Mouse (Mus musculus): ENCODE measurements around the gene Ptcd2. TPM values are rescaled to one million over a fixed set of nuclear protein-coding genes. Genes with fewer than 3 reads are reported as not detected.

The Ptcd2 gene
- polyA plus RNA-seq, 2 experiments, result 13.3 to 28.4 TPM

- no peak overlapping the region for H3K4me3 ChIP-seq (ENCODE audit: insufficient read depth in 1 of 2, low read depth in 2 of 2, low read length in 2 of 2)
- no peaks in the 10 kb centered on the region for H3K4me1 ChIP-seq (replicated peaks; ENCODE audit: control insufficient read depth in 2 of 2, insufficient read depth in 2 of 2, low read length in 1 of 2)
- H3K4me2 ChIP-seq (ENCODE audit: low read depth), result no peak overlapping the region
- H3K36me3 ChIP-seq (replicated peaks; ENCODE audit: control insufficient read depth, insufficient read depth, low read depth), result no peaks in the 10 kb centered on the region; the same call in 1 of the 2 replicates
- DNase-seq (ENCODE audit: low read depth in 3 of 3, low spot score in 3 of 3) (no peak), ATAC-seq (ENCODE audit: insufficient read depth) (no peak)
- no peaks in the 10 kb centered on the region for H3K27me3 ChIP-seq (ENCODE audit: control insufficient read depth, insufficient read depth, low read length)
- no peak overlapping the region for H3K9ac ChIP-seq (replicated peaks)
- TF ChIP-seq CTCF (IDR thresholded peaks at IDR 0.05; ENCODE audit: low read depth) (no peak), EP300 (IDR thresholded peaks at IDR 0.05; ENCODE audit: low read depth) (no peak)
- no peak overlapping the region for H3K27ac ChIP-seq
- no peaks in the 10 kb centered on the region for H3K9me3 ChIP-seq (ENCODE audit: control insufficient read depth, low read length)
- WGBS (ENCODE audit: insufficient replicate concordance), result 69% methylated on average over 6 of the region's 6 CpGs
These were observed 32.5 kb upstream of the Ptcd2 start for GRCm38 (mm10) chr13:99377055-99377454.

GRCm38 (mm10) chr13:99375550-99375949 lies 31.0 kb upstream of the Ptcd2 start:
- no peak overlapping the region for H3K4me2 ChIP-seq (ENCODE audit: low read depth)
- TF ChIP-seq CTCF (IDR thresholded peaks at IDR 0.05; ENCODE audit: low read depth) (peak; percentile 84), EP300 (IDR thresholded peaks at IDR 0.05; ENCODE audit: low read depth) (no peak)
- H3K4me1 ChIP-seq (replicated peaks; ENCODE audit: control insufficient read depth in 2 of 2, insufficient read depth in 2 of 2, low read length in 1 of 2), result no peaks in the 10 kb centered on the region
- 38% methylated on average over 6 of the region's 6 CpGs for WGBS (ENCODE audit: insufficient replicate concordance)
- no peaks in the 10 kb centered on the region for H3K9me3 ChIP-seq (ENCODE audit: control insufficient read depth, low read length)
- no peaks in the 10 kb centered on the region for H3K36me3 ChIP-seq (replicated peaks; ENCODE audit: control insufficient read depth, insufficient read depth, low read depth)
- H3K4me3 ChIP-seq (ENCODE audit: insufficient read depth in 1 of 2, low read depth in 2 of 2, low read length in 2 of 2), result no peak overlapping the region
- no peak overlapping the region for H3K27ac ChIP-seq
- peak; percentile 24 to 31 (median 26) for DNase-seq (ENCODE audit: low read depth in 3 of 3, low spot score in 3 of 3)
- H3K27me3 ChIP-seq (ENCODE audit: control insufficient read depth, insufficient read depth, low read length), result no peaks in the 10 kb centered on the region
- ATAC-seq (ENCODE audit: insufficient read depth), result no peak
- no peak overlapping the region for H3K9ac ChIP-seq (replicated peaks)

- 70% methylated on average over 4 of the region's 4 CpGs for WGBS (ENCODE audit: insufficient replicate concordance)
- no peak overlapping the region for H3K9ac ChIP-seq (replicated peaks)
These were observed 29.7 kb upstream of the Ptcd2 start for GRCm38 (mm10) chr13:99374191-99374590.

GRCm38 (mm10) chr13:99373684-99374083 lies 29.2 kb upstream of the Ptcd2 start:
- H3K27ac ChIP-seq, result no peak overlapping the region
- no peak overlapping the region for H3K4me2 ChIP-seq (ENCODE audit: low read depth)
- ATAC-seq (ENCODE audit: insufficient read depth) (no peak), DNase-seq (ENCODE audit: low read depth in 3 of 3, low spot score in 3 of 3) (no peak)
- TF ChIP-seq EP300 (IDR thresholded peaks at IDR 0.05; ENCODE audit: low read depth), result no peak
- no peak for TF ChIP-seq CTCF (IDR thresholded peaks at IDR 0.05; ENCODE audit: low read depth)
- H3K27me3 ChIP-seq (ENCODE audit: control insufficient read depth, insufficient read depth, low read length), result no peaks in the 10 kb centered on the region
- no peak overlapping the region for H3K9ac ChIP-seq (replicated peaks)
- no peaks in the 10 kb centered on the region for H3K9me3 ChIP-seq (ENCODE audit: control insufficient read depth, low read length)
- H3K4me3 ChIP-seq (ENCODE audit: insufficient read depth in 1 of 2, low read depth in 2 of 2, low read length in 2 of 2), result no peak overlapping the region
- no peaks in the 10 kb centered on the region for H3K4me1 ChIP-seq (replicated peaks; ENCODE audit: control insufficient read depth in 2 of 2, insufficient read depth in 2 of 2, low read length in 1 of 2)
- H3K36me3 ChIP-seq (replicated peaks; ENCODE audit: control insufficient read depth, insufficient read depth, low read depth), result no peaks in the 10 kb centered on the region
- WGBS (ENCODE audit: insufficient replicate concordance), result 71% methylated on average over 7 of the region's 7 CpGs

More at GRCm38 (mm10) chr13:99374191-99374590, 29.7 kb upstream of the Ptcd2 start:
- Histone ChIP-seq H3K36me3 (replicated peaks; ENCODE audit: control insufficient read depth, insufficient read depth, low read depth) (no peaks in the 10 kb centered on the region), H3K9me3 (ENCODE audit: control insufficient read depth, low read length) (no peaks in the 10 kb centered on the region), H3K4me2 (ENCODE audit: low read depth) (no peak overlapping the region), H3K27ac (no peak overlapping the region), H3K4me3 (ENCODE audit: insufficient read depth in 1 of 2, low read depth in 2 of 2, low read length in 2 of 2) (no peak overlapping the region), H3K4me1 (replicated peaks; ENCODE audit: control insufficient read depth in 2 of 2, insufficient read depth in 2 of 2, low read length in 1 of 2) (no peaks in the 10 kb centered on the region), H3K27me3 (ENCODE audit: control insufficient read depth, insufficient read depth, low read length) (no peaks in the 10 kb centered on the region)
- ATAC-seq (ENCODE audit: insufficient read depth) (no peak), DNase-seq (ENCODE audit: low read depth in 3 of 3, low spot score in 3 of 3) (no peak)
- no peak for TF ChIP-seq CTCF (IDR thresholded peaks at IDR 0.05; ENCODE audit: low read depth)
- no peak for TF ChIP-seq EP300 (IDR thresholded peaks at IDR 0.05; ENCODE audit: low read depth)

- 85% methylated on average over 5 of the region's 5 CpGs for WGBS (ENCODE audit: insufficient replicate concordance)
- no peak overlapping the region for H3K27ac ChIP-seq
- no peaks in the 10 kb centered on the region for H3K9me3 ChIP-seq (ENCODE audit: control insufficient read depth, low read length)
- TF ChIP-seq EP300 (IDR thresholded peaks at IDR 0.05; ENCODE audit: low read depth) (no peak), CTCF (IDR thresholded peaks at IDR 0.05; ENCODE audit: low read depth) (no peak)
- H3K4me2 ChIP-seq (ENCODE audit: low read depth), result no peak overlapping the region
- H3K27me3 ChIP-seq (ENCODE audit: control insufficient read depth, insufficient read depth, low read length), result no peaks in the 10 kb centered on the region
- no peaks in the 10 kb centered on the region; the same call in 1 of the 2 replicates for H3K36me3 ChIP-seq (replicated peaks; ENCODE audit: control insufficient read depth, insufficient read depth, low read depth)
- H3K9ac ChIP-seq (replicated peaks), result no peak overlapping the region
- ATAC-seq (ENCODE audit: insufficient read depth) (no peak), DNase-seq (ENCODE audit: low read depth in 3 of 3, low spot score in 3 of 3) (no peak)
- no peaks in the 10 kb centered on the region for H3K4me1 ChIP-seq (replicated peaks; ENCODE audit: control insufficient read depth in 2 of 2, insufficient read depth in 2 of 2, low read length in 1 of 2)
- H3K4me3 ChIP-seq (ENCODE audit: insufficient read depth in 1 of 2, low read depth in 2 of 2, low read length in 2 of 2), result no peak overlapping the region
These were observed 26.8 kb upstream of the Ptcd2 start for GRCm38 (mm10) chr13:99371285-99371684.
